Mouse (Mus musculus): Measurements from ENCODE around the gene Elmo1.

DNA sequence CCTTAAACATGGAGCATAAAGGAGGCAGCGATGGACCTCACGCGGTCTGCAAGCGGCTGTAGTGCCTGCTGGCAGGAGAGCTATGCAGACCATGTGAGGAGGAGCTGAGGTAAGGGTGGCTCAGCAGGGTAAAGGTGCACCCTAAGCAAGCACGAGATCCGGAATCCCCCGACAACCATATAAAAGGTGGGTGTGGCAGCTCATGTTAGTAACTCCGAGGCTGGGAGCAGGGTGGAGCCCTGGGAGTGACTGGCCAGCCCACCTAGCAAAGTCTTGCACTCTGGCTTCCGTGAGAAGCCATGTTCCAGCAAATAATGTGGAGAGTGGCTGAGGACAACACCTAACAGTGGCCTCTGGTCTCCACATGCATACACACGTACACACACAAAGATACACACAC lies 466.3 kb downstream of the Elmo1 start:
- no peak for TF ChIP-seq CTCF (IDR thresholded peaks at IDR 0.05; ENCODE audit: low read depth, low read length)
- TF ChIP-seq GATA1 (IDR thresholded peaks at IDR 0.05; ENCODE audit: borderline replicate concordance, low read length) = no peak
- TF ChIP-seq POLR2AphosphoS5 (IDR thresholded peaks at IDR 0.05; ENCODE audit: insufficient replicate concordance, low read depth, low read length) = no peak
